Mouse (Mus musculus) naive thymus-derived CD4-positive, alpha-beta T cell, adult 2 months (primary cell): ENCODE data around the gene Vmn2r60.
"Not testable (repeated sequence)": the region's sequence is repeated elsewhere in the genome, so short reads cannot be mapped to it uniquely, and the experiment has no call there.

ENCODE experiments used
- DNase-seq: peaks from one replicate; pipeline ENCODE4 v3.0.0-alpha.2; 2011; ENCODE audit warnings: low read depth

The Vmn2r60 gene

DNA sequence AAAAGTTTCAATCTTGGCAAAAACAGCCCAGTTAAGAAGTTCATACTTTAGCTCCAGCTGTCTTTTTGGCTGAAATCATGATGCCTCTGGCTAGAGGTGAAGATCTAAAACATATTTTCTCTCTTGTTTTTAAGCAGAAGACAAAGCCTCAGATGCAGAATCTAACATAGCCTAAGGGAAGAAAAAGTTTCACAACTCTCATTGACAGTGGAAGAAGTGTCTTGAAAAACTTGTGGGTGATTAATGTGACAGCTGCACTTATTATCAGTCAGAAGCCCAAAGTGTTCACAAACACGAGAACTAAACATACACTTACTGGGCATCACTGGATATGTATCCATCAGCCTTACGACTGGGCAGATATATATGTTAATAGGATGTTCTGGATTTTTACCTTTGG lies at the start of gene Vmn2r60:
Vmn2r60 (plus strand) TSS at position 301 of the 400 bp plus-strand sequence.
- no peak for DNase-seq

DNA sequence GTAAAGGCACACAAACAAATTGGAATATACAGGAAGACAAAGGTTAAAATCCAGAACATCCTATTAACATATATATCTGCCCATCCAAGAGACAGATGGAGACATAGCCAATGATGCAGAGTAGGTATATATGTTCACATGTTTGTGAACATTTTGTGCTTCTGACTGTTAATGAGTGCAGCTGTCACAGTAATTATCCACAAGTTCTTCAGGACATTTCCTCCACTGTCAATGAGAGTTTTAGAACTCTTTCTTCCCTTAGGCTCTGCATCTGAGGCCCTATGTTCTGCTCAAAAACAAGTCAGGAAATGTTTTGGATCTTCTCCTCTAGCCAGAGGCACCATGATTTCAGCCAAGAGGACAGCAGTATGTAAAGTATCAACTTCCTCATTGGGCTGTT lies 48.6 kb upstream of the Vmn2r60 start, which contains the start of gene Vmn2r59:
Vmn2r59 (minus strand) TSS at position 101 of the 400 bp plus-strand sequence.
- DNase-seq, result no peak

DNA sequence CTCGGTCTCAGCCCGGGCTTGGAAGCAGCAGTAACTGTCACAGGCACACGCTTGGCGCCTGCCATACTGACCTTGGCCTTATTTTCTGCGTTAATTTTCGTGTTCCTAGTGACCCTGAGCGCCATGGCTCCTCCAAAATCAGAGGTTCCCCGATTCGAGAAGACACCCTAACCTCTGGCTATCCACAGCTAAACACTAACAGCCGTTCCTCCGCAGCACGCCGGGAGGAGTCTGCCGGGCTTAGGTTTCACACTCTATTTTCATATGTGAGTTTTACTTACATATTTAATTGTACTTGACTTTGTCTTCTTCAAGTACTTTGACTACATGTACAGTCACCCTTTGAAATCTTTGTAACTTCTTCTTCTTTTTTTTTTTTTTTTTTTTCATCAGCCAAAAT lies 509 bp upstream of the Vmn2r60 start:
- not testable (repeated sequence) for DNase-seq
